Mouse (Mus musculus) stomach, postnatal 0 days (tissue): Measurements from ENCODE around the gene S100a10.
"Not testable (repeated sequence)": the region's sequence is repeated elsewhere in the genome, so short reads cannot be mapped to it uniquely, and the experiment has no call there.

Source experiments
- CTCF ChIP-seq: IDR thresholded peaks from 2 replicates; pipeline ENCODE4 v1.5.1; 2016; ENCODE audit warnings: antibody characterized with exemption, low read depth, mild to moderate bottlenecking, moderate library complexity
- EP300 ChIP-seq: optimal IDR thresholded peaks from 2 replicates; pipeline ENCODE3; 2016; ENCODE audit warnings: antibody characterized with exemption

GRCm38 (mm10) chr3:93608970-93609369, 54.1 kb downstream of the S100a10 start:
- TF ChIP-seq CTCF = peak; percentile 81
- TF ChIP-seq EP300 = not testable (repeated sequence)
